11 mouse cellular contexts compared by ENCODE assay signal in the genomic region with DNA sequence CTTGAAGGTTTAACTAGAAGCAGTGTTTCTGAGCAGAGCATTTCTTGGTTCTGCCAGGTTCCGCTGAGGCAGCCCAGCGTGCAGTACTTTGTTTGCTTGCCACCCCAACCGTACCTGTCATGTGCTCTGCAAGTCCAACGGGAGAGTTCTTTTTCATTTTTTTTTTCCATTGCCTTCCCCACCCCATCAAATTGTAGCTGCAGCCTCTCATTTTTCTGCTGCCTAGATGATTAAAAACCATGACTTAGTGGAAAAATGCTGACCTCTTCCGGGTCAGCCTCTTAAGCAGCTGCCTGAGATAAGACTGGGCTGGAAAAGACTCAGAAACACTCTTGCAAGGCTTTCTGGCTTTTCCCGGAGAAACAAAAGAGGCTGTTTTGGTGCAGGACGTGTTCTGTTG. TPM values are rescaled to one million over a fixed set of nuclear protein-coding genes. Genes with fewer than 3 reads are reported as not detected.
DNase-seq lines count a peak whose midpoint lies in the region; ATAC-seq and TF ChIP-seq lines count a peak whose summit lies in the region.
"Had no signal": no experiment of that assay in that cellular context is flagged by ENCODE, and none has a peak within 500 bp of the region (broad histone marks: within the 10 kb centered on the region; RNA-seq: fewer than 3 reads in every experiment).

No protein-coding gene starts in this region.

- no peak overlapping the region for H3K4me2 ChIP-seq in stomach, embryonic 16.5 days (ENCODE audit: low read depth, low read length)
- H3K4me2 ChIP-seq in stomach, postnatal 0 days (replicated peaks; ENCODE audit: low read depth), result no peak overlapping the region
- H3K4me2 ChIP-seq: forebrain, embryonic 15.5 days had no signal

- peak overlapping the region; percentile 69 for H3K27ac ChIP-seq in heart, embryonic 10.5 days
- H3K27ac ChIP-seq in stomach, embryonic 16.5 days (ENCODE audit: low read length), result peak overlapping the region; percentile 11; the same call in 1 of the 2 replicates
- H3K27ac ChIP-seq in stomach, postnatal 0 days (replicated peaks), result no peak overlapping the region
- no peak overlapping the region for H3K27ac ChIP-seq in forebrain, embryonic 10.5 days
- H3K27ac ChIP-seq: forebrain, embryonic 15.5 days; liver, embryonic 14.5 days had no signal

- H3K4me1 ChIP-seq in heart, embryonic 10.5 days, result peaks cover 76% of the 10 kb centered on the region
- H3K4me1 ChIP-seq in stomach, embryonic 16.5 days (ENCODE audit: control insufficient read depth, insufficient read depth, low read length), result peaks cover 47% of the 10 kb centered on the region
- peaks cover 6% of the 10 kb centered on the region for H3K4me1 ChIP-seq in stomach, postnatal 0 days (replicated peaks; ENCODE audit: control insufficient read depth, insufficient read depth)
- peaks cover 15% of the 10 kb centered on the region for H3K4me1 ChIP-seq in forebrain, embryonic 10.5 days
- H3K4me1 ChIP-seq: forebrain, embryonic 15.5 days had no signal

- no peaks in the 10 kb centered on the region for H3K9me3 ChIP-seq in heart, embryonic 10.5 days
- H3K9me3 ChIP-seq in stomach, embryonic 16.5 days (replicated peaks; ENCODE audit: control insufficient read depth, low read length), result peaks cover 6% of the 10 kb centered on the region; the same call in 1 of the 2 replicates
- H3K9me3 ChIP-seq in stomach, postnatal 0 days (ENCODE audit: control insufficient read depth, low read length), result no peaks in the 10 kb centered on the region
- peaks cover 22% of the 10 kb centered on the region for H3K9me3 ChIP-seq in forebrain, embryonic 10.5 days

- H3K27me3 ChIP-seq in heart, embryonic 10.5 days (ENCODE audit: insufficient read depth, poor library complexity, severe bottlenecking), result no peaks in the 10 kb centered on the region
- no peaks in the 10 kb centered on the region for H3K27me3 ChIP-seq in stomach, embryonic 16.5 days (ENCODE audit: control insufficient read depth, insufficient read depth, low read length)
- H3K27me3 ChIP-seq in stomach, postnatal 0 days (ENCODE audit: control insufficient read depth, insufficient read depth, low read length), result no peaks in the 10 kb centered on the region
- no peaks in the 10 kb centered on the region for H3K27me3 ChIP-seq in forebrain, embryonic 10.5 days (ENCODE audit: poor library complexity, severe bottlenecking)
- H3K27me3 ChIP-seq: forebrain, embryonic 15.5 days had no signal

- H3K4me3 ChIP-seq in heart, embryonic 10.5 days, result no peak overlapping the region
- H3K4me3 ChIP-seq in stomach, embryonic 16.5 days (replicated peaks; ENCODE audit: low read length), result no peak overlapping the region
- H3K4me3 ChIP-seq in stomach, postnatal 0 days (ENCODE audit: low read depth, low read length), result no peak overlapping the region
- no peak overlapping the region for H3K4me3 ChIP-seq in forebrain, embryonic 10.5 days
- H3K4me3 ChIP-seq: forebrain, embryonic 15.5 days had no signal

- H3K9ac ChIP-seq in stomach, embryonic 16.5 days (ENCODE audit: low read length), result no peak overlapping the region
- H3K9ac ChIP-seq in stomach, postnatal 0 days (ENCODE audit: low read length), result no peak overlapping the region
- H3K9ac ChIP-seq: forebrain, embryonic 15.5 days; liver, embryonic 14.5 days had no signal

- intact Hi-C loops in heart, postnatal 10 days (cut with DNase I), result loop anchor here (2.0 kb wide), 1 partner anchor 13 kb away; no protein-coding TSS in a partner anchor

- no peak for ATAC-seq in stomach, embryonic 16.5 days (ENCODE audit: insufficient read depth, low FRiP score)
- no peak for ATAC-seq in stomach, postnatal 0 days (ENCODE audit: low FRiP score, low TSS enrichment)
- ATAC-seq in erythroblast, adult 5-6 weeks (replicated peaks; ENCODE audit: low FRiP score, poor library complexity, severe bottlenecking), result no peak
- ATAC-seq: forebrain, embryonic 15.5 days had no signal

- 42% methylated on average over 7 of the region's 7 CpGs for WGBS in heart, embryonic 10.5 days
- 32% methylated on average over 7 of the region's 7 CpGs for WGBS in stomach, embryonic 16.5 days
- WGBS in stomach, postnatal 0 days, result 31% methylated on average over 7 of the region's 7 CpGs
- WGBS in forebrain, embryonic 10.5 days, result 77% methylated on average over 7 of the region's 7 CpGs

- DNase-seq in heart, embryonic 10.5 days (ENCODE audit: low spot score), result no peak
- DNase-seq in heart, postnatal 10 days, result no peak
- DNase-seq in stomach, postnatal 0 days (ENCODE audit: low spot score), result no peak
- peak; percentile 59 for DNase-seq in kidney, adult 9 months
- DNase-seq in forebrain, embryonic 10.5 days (ENCODE audit: extremely low spot score, low spot score), result no peak
- no peak for DNase-seq in cerebellum, adult 11-12 months
- DNase-seq: adrenal gland, postnatal 10 days had no signal

- H3K36me3 ChIP-seq in heart, embryonic 10.5 days, result peaks cover 81% of the 10 kb centered on the region
- peaks cover 10% of the 10 kb centered on the region; the same call in 1 of the 2 replicates for H3K36me3 ChIP-seq in stomach, embryonic 16.5 days (ENCODE audit: control insufficient read depth, insufficient read depth, low read length)
- H3K36me3 ChIP-seq in stomach, postnatal 0 days (ENCODE audit: control insufficient read depth, insufficient read depth, low read length), result peaks cover 2% of the 10 kb centered on the region; the same call in 1 of the 2 replicates
- H3K36me3 ChIP-seq in forebrain, embryonic 10.5 days (replicated peaks), result peaks cover 61% of the 10 kb centered on the region

- TF ChIP-seq EP300 in stomach, postnatal 0 days (optimal IDR thresholded peaks at IDR 0.05), result no peak

- TF ChIP-seq CTCF in stomach, postnatal 0 days (IDR thresholded peaks at IDR 0.05; ENCODE audit: low read depth), result no peak

RNA-seq across cellular contexts. Expression of a gene that starts 17.8 kb away (rescaled TPM):
- polyA plus RNA-seq in heart, embryonic 10.5 days (2016; fragmentation: Nextera tagmentation; extraction: Ambion mirVana), result 10.8 and 15.4 TPM in 2 replicates
- total RNA-seq in heart, postnatal 10 days (2021), result 100 to 1,000 TPM; 456 to 731 TPM
- polyA plus RNA-seq in stomach, embryonic 16.5 days (2015; fragmentation: Nextera tagmentation; extraction: Ambion mirVana), result 3.9 and 4.2 TPM in 2 replicates
- polyA plus RNA-seq in stomach, postnatal 0 days (2015; fragmentation: Nextera tagmentation; extraction: Ambion mirVana), result 2.0 and 2.7 TPM in 2 replicates
- 4.0 and 12.1 TPM in 2 replicates for total RNA-seq in erythroblast, adult 5-6 weeks (2015; ENCODE audit: low replicate concordance)
- total RNA-seq in erythroblast, adult 5-6 weeks (2017; ENCODE audit: low replicate concordance), result 5.7 and 6.1 TPM in 2 replicates
- 1.3 and 1.8 TPM in 2 replicates for polyA plus RNA-seq in forebrain, embryonic 10.5 days (2016; fragmentation: Nextera tagmentation; extraction: Ambion mirVana)

Comparison
In these comparisons a context has a peak if more than half of its experiments do, and no peak if none do; other contexts are left out.
1. H3K27ac ChIP-seq: peak in heart, embryonic 10.5 days (single experiment) and stomach, embryonic 16.5 days (single experiment); none in stomach, postnatal 0 days (single experiment) and forebrain, embryonic 10.5 days (single experiment).